Mouse (Mus musculus) brain, embryonic 14.5 days (tissue): ENCODE results near the gene Asb13.

ENCODE experiments used
- CTCF ChIP-seq: fragments of 200-500 bp; IDR thresholded peaks from 2 replicates; pipeline ENCODE4 v1.5.1; 2012; ENCODE audit warnings: inconsistent platforms, mild to moderate bottlenecking, moderate library complexity, borderline replicate concordance; ENCODE audit not compliant: insufficient read depth, insufficient read length; ENCODE audit errors: extremely low read depth
- POLR2A ChIP-seq: fragments of 200-500 bp; IDR thresholded peaks from 2 replicates; pipeline ENCODE4 v1.6.1; 2012; ENCODE audit warnings: mild to moderate bottlenecking, inconsistent platforms, borderline replicate concordance; ENCODE audit not compliant: poor library complexity, insufficient read depth, insufficient read length, severe bottlenecking; ENCODE audit errors: extremely low read depth

DNA sequence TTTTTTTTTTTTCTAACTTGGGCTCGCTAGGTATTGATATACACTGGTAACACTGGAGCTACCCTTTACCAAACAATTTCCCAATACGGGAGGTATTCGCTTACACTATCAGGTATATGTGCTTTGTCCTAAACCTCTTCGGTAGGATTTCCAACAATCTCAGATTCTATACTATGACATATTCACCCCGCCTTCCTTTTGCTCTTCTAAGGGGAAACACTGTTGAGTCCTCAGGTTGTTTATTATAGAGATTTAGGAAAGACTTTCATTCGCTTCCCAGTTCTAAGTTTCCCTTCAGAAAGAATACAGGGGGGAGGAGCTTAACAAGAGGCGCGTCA is 24.1 kb upstream of the Asb13 start:
- TF ChIP-seq CTCF (no peak), POLR2A (no peak)
